Comparison of ENCODE assay signal across 8 mouse cellular contexts in the genomic region with DNA sequence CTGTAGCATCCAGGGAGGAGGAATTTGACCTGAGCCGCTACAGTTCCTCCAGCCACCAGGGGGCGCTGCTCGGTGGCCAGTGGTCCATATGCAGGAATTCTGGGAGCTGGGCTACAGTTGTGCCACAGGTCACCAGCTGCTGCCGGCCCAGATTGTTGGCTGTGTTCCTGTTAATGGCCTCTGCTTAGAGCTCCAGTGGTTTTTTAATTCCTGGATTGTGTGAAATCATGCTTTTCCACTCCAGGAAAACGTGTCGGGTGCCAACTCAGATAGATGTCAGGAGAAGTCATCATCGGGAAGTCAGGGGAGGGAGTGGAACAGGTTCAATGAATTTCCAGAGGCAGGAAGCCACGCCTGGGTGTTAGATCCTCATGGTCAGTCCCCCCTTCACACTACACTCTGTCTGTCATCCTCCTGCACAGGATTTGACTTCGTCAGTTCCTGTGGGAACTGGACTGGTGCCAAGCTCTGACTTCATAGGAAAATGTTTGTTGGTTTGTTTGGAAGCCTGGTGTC. TPM values are rescaled to one million over a fixed set of nuclear protein-coding genes. Genes with fewer than 3 reads are reported as not detected.
DNase-seq lines count a peak whose midpoint lies in the region; ATAC-seq and TF ChIP-seq lines count a peak whose summit lies in the region.

No protein-coding gene starts in this region.

- ATAC-seq in kidney, embryonic 14.5 days (ENCODE audit: low FRiP score, low TSS enrichment): peak; percentile 65; the same call in 1 of the 2 replicates

- no peaks in the 10 kb centered on the region for H3K36me3 ChIP-seq in kidney, embryonic 14.5 days (ENCODE audit: control insufficient read depth, insufficient read depth, low read length)

- H3K4me1 ChIP-seq in kidney, embryonic 14.5 days (ENCODE audit: control insufficient read depth, insufficient read depth, low read length): 0 out of 2 replicates have a peak, but pooled peaks cover 5% of the 10 kb centered on the region
- no peaks in the 10 kb centered on the region for H3K4me1 ChIP-seq in lung, adult 2 months (ENCODE audit: control insufficient read depth, insufficient read depth, low read length)

- peak overlapping the region; percentile 42; the same call in 1 of the 2 replicates for H3K27ac ChIP-seq in kidney, embryonic 14.5 days (ENCODE audit: low read depth, low read length)

- H3K27me3 ChIP-seq in kidney, embryonic 14.5 days (ENCODE audit: control insufficient read depth, insufficient read depth, low read length): no peaks in the 10 kb centered on the region

- H3K9me3 ChIP-seq in kidney, embryonic 14.5 days (ENCODE audit: control insufficient read depth, low read length): no peaks in the 10 kb centered on the region; the same call in 1 of the 2 replicates

- no peak overlapping the region for H3K9ac ChIP-seq in kidney, embryonic 14.5 days (ENCODE audit: low read depth, low read length)

- TF ChIP-seq CTCF in lung, adult 2 months (IDR thresholded peaks at IDR 0.05; ENCODE audit: insufficient read depth, low read length): peak; percentile 73

- H3K4me2 ChIP-seq in kidney, embryonic 14.5 days (replicated peaks; ENCODE audit: low read depth, low read length): peak overlapping the region; percentile 29

- no peak for TF ChIP-seq POLR2A in lung, adult 2 months (IDR thresholded peaks at IDR 0.05; ENCODE audit: borderline replicate concordance, extremely low read depth, low read depth, low read length)

- WGBS in kidney, embryonic 14.5 days: 20% methylated on average over 9 of the region's 9 CpGs
- WGBS in lung, adult 2 months: 5% methylated on average over 9 of the region's 9 CpGs

- peak overlapping the region; percentile 4; the same call in 1 of the 2 replicates for H3K4me3 ChIP-seq in kidney, embryonic 14.5 days (ENCODE audit: low read length)
- H3K4me3 ChIP-seq in lung, adult 2 months (replicated peaks; ENCODE audit: extremely low read depth, low read depth, low read length): peak overlapping the region; percentile 3

- peak; percentile 14 to 20 for DNase-seq in CD8-positive naive resting alpha-beta T cell, adult 2 months (ENCODE audit: low read depth in 2 of 2, low spot score in 2 of 2)
- DNase-seq in adrenal gland, adult 2 months: peak; percentile 82
- peak; percentile 78 for DNase-seq in embryo, embryonic 10 days (ENCODE audit: low spot score)
- DNase-seq in heart, adult 9 months (ENCODE audit: low spot score in 2 of 2): peak; percentile 84 to 89
- peak; percentile 61 for DNase-seq in lung, adult 2 months
- DNase-seq in ovary, postnatal 10 days (ENCODE audit: low spot score): peak; percentile 30
- DNase-seq in thymus, postnatal 4 days: peak; percentile 72

RNA-seq across cellular contexts. Expression of a gene that starts 13.0 kb away (rescaled TPM):
- total RNA-seq in adrenal gland, adult 2 months (2021): 10 to 100 TPM; 25.4 to 40.0 TPM
- 26.6 and 31.3 TPM in 2 replicates for polyA plus RNA-seq in adrenal gland, adult 2 months (2012; rRNA removed)
- polyA plus RNA-seq in kidney, embryonic 14.5 days (2014; fragmentation: Nextera tagmentation; extraction: Ambion mirVana): 9.3 and 10.7 TPM in 2 replicates
- polyA plus RNA-seq in lung, adult 2 months (2012; rRNA removed): 17.0 and 19.7 TPM in 2 replicates

RNA-seq across cellular contexts. Expression of a gene that starts 39.1 kb away (rescaled TPM):
- 1 to 10 TPM; 1.6 to 4.0 TPM for total RNA-seq in adrenal gland, adult 2 months (2021)
- 1.5 and 1.9 TPM in 2 replicates for polyA plus RNA-seq in adrenal gland, adult 2 months (2012; rRNA removed)
- polyA plus RNA-seq in kidney, embryonic 14.5 days (2014; fragmentation: Nextera tagmentation; extraction: Ambion mirVana): 0.09 TPM in 1 of 2 replicates, not detected in the other
- not detected in 2 replicates for polyA plus RNA-seq in lung, adult 2 months (2012; rRNA removed)

RNA-seq across cellular contexts. Expression of a gene that starts 48.8 kb away (rescaled TPM):
- not detected for total RNA-seq in adrenal gland, adult 2 months (2021)
- not detected in 2 replicates for polyA plus RNA-seq in adrenal gland, adult 2 months (2012; rRNA removed)
- polyA plus RNA-seq in kidney, embryonic 14.5 days (2014; fragmentation: Nextera tagmentation; extraction: Ambion mirVana): 6.0 and 7.7 TPM in 2 replicates
- 0.05 and 0.17 TPM in 2 replicates for polyA plus RNA-seq in lung, adult 2 months (2012; rRNA removed)

RNA-seq across cellular contexts. Expression of a gene that starts 58.6 kb away (rescaled TPM):
- total RNA-seq in adrenal gland, adult 2 months (2021): 10 to 100 TPM; 15.5 to 24.6 TPM
- 9.1 and 9.9 TPM in 2 replicates for polyA plus RNA-seq in adrenal gland, adult 2 months (2012; rRNA removed)
- 18.5 and 28.2 TPM in 2 replicates for polyA plus RNA-seq in kidney, embryonic 14.5 days (2014; fragmentation: Nextera tagmentation; extraction: Ambion mirVana)
- 22.1 and 27.3 TPM in 2 replicates for polyA plus RNA-seq in lung, adult 2 months (2012; rRNA removed)

Comparison
In these comparisons a context has a peak if more than half of its experiments do, and no peak if none do; other contexts are left out.
1. Peak in every context shown above with its lines: DNase-seq, ATAC-seq, H3K4me3 ChIP-seq and H3K27ac ChIP-seq.
2. DNase-seq: peak in every context shown above with its lines; median percentile 86 in heart, adult 9 months; 82 in adrenal gland, adult 2 months; 78 in embryo, embryonic 10 days; 72 in thymus, postnatal 4 days; 61 in lung, adult 2 months; 30 in ovary, postnatal 10 days; 17 in CD8-positive naive resting alpha-beta T cell, adult 2 months.